In the genomic region with DNA sequence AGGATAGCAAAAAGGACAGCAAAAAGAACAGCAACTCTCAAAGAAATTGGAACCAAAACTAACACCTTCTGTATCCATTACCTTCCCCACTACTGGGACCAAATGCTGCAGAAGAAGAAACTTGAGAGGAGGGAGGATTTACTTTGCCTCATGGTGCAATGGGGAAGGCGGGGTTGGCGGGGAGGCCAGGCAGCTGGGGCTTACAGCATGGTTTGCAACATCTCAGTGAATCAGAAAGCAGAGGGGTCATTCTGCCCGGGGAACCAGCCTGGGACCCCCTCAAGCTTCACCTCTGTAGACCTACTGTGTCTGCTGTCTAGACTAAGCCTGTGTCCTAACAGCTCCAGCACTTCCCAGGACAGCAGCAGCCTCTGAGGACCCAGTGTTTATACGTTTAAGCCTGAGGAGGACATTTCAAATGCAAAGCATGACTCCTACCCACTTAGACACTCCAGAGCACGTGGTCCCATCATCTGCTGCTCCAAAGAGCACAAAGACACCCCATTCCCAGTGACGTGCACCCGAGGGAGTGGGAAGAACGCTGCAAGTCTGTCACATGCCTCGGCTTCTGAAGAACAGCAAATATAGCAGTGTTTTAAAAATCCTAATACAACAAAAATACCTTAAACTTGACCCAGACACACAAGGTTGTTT, we compare ENCODE assay signal across 8 mouse cellular contexts. TPM values are rescaled to one million over a fixed set of nuclear protein-coding genes. Genes with fewer than 3 reads are reported as not detected.
A peak's percentile ranks its signal among the peaks of the same experiment; 100 is the strongest.
DNase-seq lines count a peak whose midpoint lies in the region.
"Had no signal": no experiment of that assay in that cellular context is flagged by ENCODE, and none has a peak within 500 bp of the region (broad histone marks: within the 10 kb centered on the region; RNA-seq: fewer than 3 reads in every experiment).

No protein-coding gene starts in this region.

- peaks cover 6% of the 10 kb centered on the region; the same call in 1 of the 2 replicates for H3K4me1 ChIP-seq in hindbrain, embryonic 10.5 days (replicated peaks)

- peak; percentile 32 for DNase-seq in urinary bladder, postnatal 14 days (ENCODE audit: low spot score)
- no peak for DNase-seq in urinary bladder, postnatal 10 days (ENCODE audit: low spot score)
- DNase-seq in hindbrain, embryonic 10.5 days (ENCODE audit: low spot score): no peak
- DNase-seq in lung, postnatal 10 days: peak; percentile 57
- peak; percentile 80 for DNase-seq in telencephalon, adult 2 months (ENCODE audit: low read depth, low spot score)
- DNase-seq in B cell, adult 2 months: no peak
- no peak for DNase-seq in spleen, postnatal 10 days (ENCODE audit: low spot score in 2 of 2)

- no peaks in the 10 kb centered on the region for H3K36me3 ChIP-seq in hindbrain, embryonic 10.5 days

- H3K9me3 ChIP-seq in hindbrain, embryonic 10.5 days: no peaks in the 10 kb centered on the region

- no peak overlapping the region for H3K4me3 ChIP-seq in hindbrain, embryonic 10.5 days

- no peaks in the 10 kb centered on the region for H3K27me3 ChIP-seq in hindbrain, embryonic 10.5 days (ENCODE audit: insufficient read depth, poor library complexity, severe bottlenecking)

- 33% methylated on average over 9 of the region's 9 CpGs for WGBS in hindbrain, embryonic 10.5 days

- H3K27ac ChIP-seq in hindbrain, embryonic 10.5 days: peak overlapping the region; percentile 30; the same call in 1 of the 2 replicates

RNA-seq across cellular contexts. Expression of gene Ifitm10, which starts 24.1 kb away (rescaled TPM):
- polyA plus RNA-seq in hindbrain, embryonic 10.5 days (2016; fragmentation: Nextera tagmentation; extraction: Ambion mirVana): 0.63 and 1.1 TPM in 2 replicates

RNA-seq across cellular contexts. Expression of gene Gm49369, which starts 33.0 kb away (rescaled TPM):
- polyA plus RNA-seq in hindbrain, embryonic 10.5 days (2016; fragmentation: Nextera tagmentation; extraction: Ambion mirVana): 1.5 TPM in 1 of 2 replicates, not detected in the other
- polyA plus RNA-seq: small intestine, adult 2 months had no signal

RNA-seq across cellular contexts. Expression of gene Ctsd, which starts 38.4 kb away (rescaled TPM):
- 159 and 198 TPM in 2 replicates for polyA plus RNA-seq in hindbrain, embryonic 10.5 days (2016; fragmentation: Nextera tagmentation; extraction: Ambion mirVana)

RNA-seq across cellular contexts. Expression of gene Krtap5-4, which starts 46.1 kb away (rescaled TPM):
- not detected in 2 replicates for polyA plus RNA-seq in hindbrain, embryonic 10.5 days (2016; fragmentation: Nextera tagmentation; extraction: Ambion mirVana)
- polyA plus RNA-seq: small intestine, adult 2 months had no signal

RNA-seq across cellular contexts. Expression of gene Krtap5-1, which starts 52.5 kb away (rescaled TPM):
- not detected in 2 replicates for polyA plus RNA-seq in hindbrain, embryonic 10.5 days (2016; fragmentation: Nextera tagmentation; extraction: Ambion mirVana)
- polyA plus RNA-seq: small intestine, adult 2 months had no signal

Comparison
In these comparisons a context has a peak if more than half of its experiments do, and no peak if none do; other contexts are left out.
1. DNase-seq: peak in urinary bladder, postnatal 14 days (single experiment), lung, postnatal 10 days (single experiment) and telencephalon, adult 2 months (single experiment); none in urinary bladder, postnatal 10 days (single experiment), hindbrain, embryonic 10.5 days (single experiment), B cell, adult 2 months (0 of 2) and spleen, postnatal 10 days (0 of 2).